Mouse (Mus musculus) colon, adult 2 months (tissue): ENCODE results near the gene Myf6. TPM values are rescaled to one million over a fixed set of nuclear protein-coding genes. Genes with fewer than 3 reads are reported as not detected.

Source experiments
- polyA plus RNA-seq: library from polyadenylated mRNA; depleted of rRNA; stranded (reverse); fragments of >200 nt; gene quantifications from 2 replicates; pipeline ENCODE4 v1.2.3, GENCODE M21; 2012; rRNA removed

Gene Myf6
- not detected in 2 replicates for polyA plus RNA-seq

GRCm38 (mm10) chr10:107494568-107494967 lies at the start of gene Myf6:
Gene Myf6, minus strand, starts transcription at chr10:107494737.

DNA sequence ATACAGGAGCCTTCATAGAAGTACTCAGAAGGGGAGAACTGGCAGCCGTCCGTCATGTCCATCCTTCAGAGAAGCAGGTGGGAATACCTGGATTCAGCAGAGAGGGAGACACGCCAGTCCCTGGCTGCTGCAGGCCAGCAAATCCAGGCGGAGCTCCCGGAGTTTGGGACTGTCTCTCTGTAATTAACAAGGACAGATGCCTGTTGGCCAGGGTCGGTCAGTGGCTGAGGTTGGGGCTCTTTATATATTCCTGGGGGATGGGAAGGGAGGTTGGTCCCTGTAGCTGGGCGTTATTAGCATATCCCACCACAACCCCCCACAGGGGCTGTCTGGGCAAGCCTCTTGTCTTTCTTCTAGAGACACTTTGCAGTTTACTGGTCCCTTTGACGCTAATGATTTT lies 8.7 kb downstream of the Myf6 start, which contains the start of gene Myf5:
Gene Myf5 (minus strand): TSS at position 265 of the 400 bp plus-strand sequence.

Other genes starting within 250 kb of the Myf6 start
- 0.28 and 0.31 TPM in 2 replicates for gene Lin7a, start 223.1 kb downstream of the Myf6 start, polyA plus RNA-seq
- gene Myf5, start 8.6 kb downstream of the Myf6 start, polyA plus RNA-seq = not detected in 2 replicates
- gene Ptprq, start 225.3 kb upstream of the Myf6 start, polyA plus RNA-seq = not detected in 2 replicates